Mouse (Mus musculus) MEL (cell line): Measurements from ENCODE around the gene Gm47995. TPM values are rescaled to one million over a fixed set of nuclear protein-coding genes. Genes with fewer than 3 reads are reported as not detected.

Experiments
- DNase-seq: peaks from one replicate; pipeline ENCODE4 v3.0.0; 2011; ENCODE audit warnings: low read depth, low spot score
- H3K27ac ChIP-seq: 2 replicates; pipeline ENCODE4 v1.5.1; 2012; ENCODE audit warnings: low read depth, mild to moderate bottlenecking, control low read depth, low read length, moderate library complexity; ENCODE audit not compliant: control insufficient read depth
- H3K27me3 ChIP-seq, 2 experiments: fragments of 150-350 bp in 1 of 2; sonication (generic) in 1 of 2; 2 replicates each; pipeline ENCODE4 v1.6.1; 2012; ENCODE audit warnings: low read length in 2 of 2, mild to moderate bottlenecking in 2 of 2, improper control_type of control experiment in 1 of 2, moderate library complexity in 1 of 2; ENCODE audit not compliant: insufficient read depth in 2 of 2, control insufficient read depth in 1 of 2
- H3K36me3 ChIP-seq, 2 experiments: 2 replicates each; pipeline ENCODE4 v1.6.1; 2012 to 2014; ENCODE audit warnings: low read length in 2 of 2, improper control_type of control experiment in 1 of 2, inconsistent platforms in 1 of 2, mild to moderate bottlenecking in 1 of 2; ENCODE audit not compliant: insufficient read depth in 2 of 2, control insufficient read depth in 1 of 2
- H3K4me1 ChIP-seq, 2 experiments: fragments of 150-350 bp in 1 of 2; sonication (generic) in 1 of 2; 2 replicates each; pipeline ENCODE4 v1.6.1; 2012; ENCODE audit warnings: low read length in 2 of 2, improper control_type of control experiment in 1 of 2, mild to moderate bottlenecking in 1 of 2; ENCODE audit not compliant: insufficient read depth in 2 of 2, control insufficient read depth in 1 of 2
- H3K4me3 ChIP-seq, 2 experiments: fragments of 150-350 bp in 1 of 2; sonication (generic) in 1 of 2; 2 replicates each; pipeline ENCODE4 v1.5.1; 2012; ENCODE audit warnings: low read depth in 2 of 2, low read length in 2 of 2, mild to moderate bottlenecking in 2 of 2, moderate library complexity in 2 of 2, control low read depth in 1 of 2, improper control_type of control experiment in 1 of 2; ENCODE audit not compliant: control insufficient read depth in 1 of 2, insufficient read depth in 1 of 2
- H3K79me2 ChIP-seq: 2 replicates; pipeline ENCODE4 v1.6.1; 2012; ENCODE audit warnings: mild to moderate bottlenecking, low read length, moderate library complexity; ENCODE audit not compliant: control insufficient read depth, poor library complexity, insufficient read depth
- H3K9ac ChIP-seq: 2 replicates; pipeline ENCODE4 v1.6.1; 2012; ENCODE audit warnings: low read depth, mild to moderate bottlenecking, control low read depth, low read length, moderate library complexity; ENCODE audit not compliant: control insufficient read depth, poor library complexity, severe bottlenecking
- H3K9me3 ChIP-seq: fragments of 150-350 bp; sonication (generic); replicated peaks from 2 replicates; pipeline ENCODE4 v1.6.1; 2012; ENCODE audit warnings: mild to moderate bottlenecking, low read length, improper control_type of control experiment, moderate library complexity; ENCODE audit not compliant: insufficient read depth
- BHLHE40 ChIP-seq: IDR thresholded peaks from 2 replicates; pipeline ENCODE4 v1.6.1; 2012; ENCODE audit warnings: low read depth, mild to moderate bottlenecking, inconsistent platforms, low read length, improper control_type of control experiment, borderline replicate concordance
- ELF1 ChIP-seq: IDR thresholded peaks from 2 replicates; pipeline ENCODE4 v1.6.1; 2014; ENCODE audit warnings: low read depth, mild to moderate bottlenecking, inconsistent platforms, low read length, improper control_type of control experiment, moderate library complexity
- EP300 ChIP-seq, 2 experiments: IDR thresholded peaks; 2 replicates each; pipeline ENCODE4 v1.6.1; 2011; ENCODE audit warnings: improper control_type of control experiment in 2 of 2, low read length in 2 of 2, low read depth in 1 of 2, mild to moderate bottlenecking in 1 of 2
- ETS1 ChIP-seq: IDR thresholded peaks from 2 replicates; pipeline ENCODE4 v1.6.1; 2012; ENCODE audit warnings: low read depth, mild to moderate bottlenecking, inconsistent platforms, low read length, improper control_type of control experiment, moderate library complexity
- HCFC1 ChIP-seq: IDR thresholded peaks from 2 replicates; pipeline ENCODE4 v1.6.1; 2012; ENCODE audit warnings: low read depth, mild to moderate bottlenecking, inconsistent platforms, low read length, improper control_type of control experiment, moderate library complexity
- JUND ChIP-seq: IDR thresholded peaks from 2 replicates; pipeline ENCODE4 v1.6.1; 2011; ENCODE audit warnings: low read depth, mild to moderate bottlenecking, improper control_type of control experiment, low read length
- KAT2A ChIP-seq: conservative IDR thresholded peaks from 2 replicates; pipeline ENCODE4 v1.6.1; 2012; ENCODE audit warnings: low read depth, low read length, improper control_type of control experiment, inconsistent platforms
- MAX ChIP-seq: IDR thresholded peaks from 2 replicates; pipeline ENCODE4 v1.6.1; 2011; ENCODE audit warnings: low read length, improper control_type of control experiment
- MXI1 ChIP-seq: IDR thresholded peaks from 2 replicates; pipeline ENCODE4 v1.6.1; 2011; ENCODE audit warnings: mild to moderate bottlenecking, low read depth, low read length, improper control_type of control experiment
- POLR2AphosphoS5 ChIP-seq: IDR thresholded peaks from 2 replicates; pipeline ENCODE4 v1.6.1; 2012; ENCODE audit warnings: low read depth, borderline replicate concordance, mild to moderate bottlenecking, inconsistent platforms, low read length, moderate library complexity, mixed read lengths
- RAD21 ChIP-seq: IDR thresholded peaks from 2 replicates; pipeline ENCODE4 v1.6.1; 2011; ENCODE audit warnings: mild to moderate bottlenecking, low read depth, low read length, improper control_type of control experiment
- RCOR1 ChIP-seq: IDR thresholded peaks from 2 replicates; pipeline ENCODE4 v1.6.1; 2012; ENCODE audit warnings: low read depth, mild to moderate bottlenecking, inconsistent platforms, low read length, improper control_type of control experiment
- SMC3 ChIP-seq: IDR thresholded peaks from 2 replicates; pipeline ENCODE4 v1.6.1; 2011; ENCODE audit warnings: low read depth, low read length, improper control_type of control experiment
- TAL1 ChIP-seq: IDR thresholded peaks from 2 replicates; pipeline ENCODE4 v1.6.1; 2012; ENCODE audit warnings: mild to moderate bottlenecking, inconsistent platforms, low read length, moderate library complexity, mixed read lengths
- TCF12 ChIP-seq: IDR thresholded peaks from 2 replicates; pipeline ENCODE4 v1.6.1; 2014; ENCODE audit warnings: low read depth, mild to moderate bottlenecking, inconsistent platforms, low read length, improper control_type of control experiment, moderate library complexity
- UBTF ChIP-seq: IDR thresholded peaks from 2 replicates; pipeline ENCODE4 v1.6.1; 2012; ENCODE audit warnings: low read depth, mild to moderate bottlenecking, inconsistent platforms, low read length, improper control_type of control experiment, moderate library complexity, borderline replicate concordance; ENCODE audit not compliant: insufficient read depth
- ZNF384 ChIP-seq: IDR thresholded peaks from 2 replicates; pipeline ENCODE4 v1.6.1; 2012; ENCODE audit warnings: low read depth, mild to moderate bottlenecking, inconsistent platforms, low read length, improper control_type of control experiment
- polyA plus RNA-seq, 2 experiments: library from polyadenylated mRNA; stranded (reverse) in 1 of 2; unstranded in 1 of 2; fragments of >175 nt in 1 of 2; fragments of >200 nt in 1 of 2; gene quantifications; 2 replicates each; pipeline versions ENCODE4 v1.2.1 to v1.2.4; 2012; ENCODE audit warnings: low replicate concordance in 2 of 2, low read depth in 1 of 2; ENCODE audit not compliant: insufficient read length in 2 of 2, insufficient read depth in 1 of 2, missing spikeins in 1 of 2
- total RNA-seq: library from RNA; depleted of rRNA; stranded (reverse); fragments of 300-350 nt; gene quantifications from 2 replicates; pipeline ENCODE4 v1.2.3, GENCODE M21; 2012

Gene Gm47995
- total and polyA plus RNA-seq, 3 experiments = 0.18 TPM; not detected in 2

GRCm38 (mm10) chr1:151232346-151232745, 34.1 kb downstream of the Gm47995 start:
- TF ChIP-seq HCFC1 = no peak
- TF ChIP-seq UBTF = no peak
- Histone ChIP-seq H3K4me1 (no peaks in the 10 kb centered on the region), H3K36me3 (no peaks in the 10 kb centered on the region), H3K27ac (no peak overlapping the region), H3K4me3 (no peak overlapping the region), H3K79me2 (no peaks in the 10 kb centered on the region), H3K9me3 (no peaks in the 10 kb centered on the region), H3K9ac (no peak overlapping the region), H3K27me3 (no peaks in the 10 kb centered on the region; a peak in 1 of 4 replicates)
- no peak for DNase-seq

- DNase-seq = no peak
- Histone ChIP-seq H3K27me3 (no peaks in the 10 kb centered on the region; a peak in 1 of 4 replicates), H3K36me3 (peaks cover 0 to 1% of the 10 kb centered on the region in 2 experiments; a peak in 1 of 4 replicates), H3K4me1 (peaks cover 0 to 4% of the 10 kb centered on the region in 2 experiments; a peak in 2 of 4 replicates)
- TF ChIP-seq BHLHE40 (no peak), MXI1 (no peak), ELF1 (no peak), RAD21 (no peak)
- TF ChIP-seq, all 39 proteins: peak for 0
- Histone ChIP-seq H3K27ac (no peak overlapping the region), H3K9me3 (no peaks in the 10 kb centered on the region), H3K9ac (no peak overlapping the region), H3K4me3 (no peak overlapping the region), H3K79me2 (no peaks in the 10 kb centered on the region)
Measured at GRCm38 (mm10) chr1:151233756-151234155, 35.5 kb downstream of the Gm47995 start.

GRCm38 (mm10) chr1:151235574-151235973, 37.3 kb downstream of the Gm47995 start:
- no peak overlapping the region for H3K27ac ChIP-seq
- H3K9ac ChIP-seq = no peak overlapping the region

More at GRCm38 (mm10) chr1:151235574-151235973, 37.3 kb downstream of the Gm47995 start:
- no peaks in the 10 kb centered on the region for H3K9me3 ChIP-seq
- TF ChIP-seq MAX (no peak), ZNF384 (no peak), KAT2A (no peak), POLR2AphosphoS5 (no peak), SMC3 (no peak), ETS1 (no peak), JUND (no peak), TCF12 (no peak), RCOR1 (no peak), EP300 (IDR thresholded peaks at IDR 0.05; ENCODE audit: low read depth in 1 of 2, low read length in 2 of 2) (no peak), TAL1 (no peak)
- DNase-seq = no peak
- no peak overlapping the region for H3K4me3 ChIP-seq
- peaks cover 0 to 3% of the 10 kb centered on the region in 2 experiments; a peak in 1 of 4 replicates for H3K36me3 ChIP-seq
- no peaks in the 10 kb centered on the region for H3K79me2 ChIP-seq
- peaks cover 0 to 5% of the 10 kb centered on the region in 2 experiments; a peak in 2 of 4 replicates for H3K4me1 ChIP-seq
- H3K27me3 ChIP-seq = no peaks in the 10 kb centered on the region; a peak in 1 of 4 replicates
